Mouse (Mus musculus) olfactory bulb, adult 2 months (tissue): ENCODE data around the gene 1700007K13Rik. TPM values are rescaled to one million over a fixed set of nuclear protein-coding genes. Genes with fewer than 3 reads are reported as not detected.
"Not testable (repeated sequence)": the region's sequence is repeated elsewhere in the genome, so short reads cannot be mapped to it uniquely, and the experiment has no call there.

Source experiments
- H3K27ac ChIP-seq: fragments of 200-500 bp; 2 replicates; pipeline ENCODE4 v1.5.1; 2012; ENCODE audit warnings: low read depth, low read length; ENCODE audit not compliant: insufficient read depth
- H3K4me1 ChIP-seq: fragments of 200-500 bp; 2 replicates; pipeline ENCODE4 v1.6.1; 2012; ENCODE audit warnings: low read length; ENCODE audit not compliant: control insufficient read depth, insufficient read depth
- H3K4me3 ChIP-seq: fragments of 200-500 bp; 2 replicates; pipeline ENCODE4 v1.5.1; 2012; ENCODE audit warnings: mild to moderate bottlenecking, low read depth, low read length, moderate library complexity; ENCODE audit not compliant: insufficient read depth
- CTCF ChIP-seq: fragments of 200-500 bp; IDR thresholded peaks from 2 replicates; pipeline ENCODE4 v1.5.1; 2012; ENCODE audit warnings: low read depth, mild to moderate bottlenecking, low read length, moderate library complexity; ENCODE audit not compliant: insufficient read depth
- POLR2A ChIP-seq: fragments of 200-500 bp; IDR thresholded peaks from 2 replicates; pipeline ENCODE4 v1.6.1; 2012; ENCODE audit warnings: mild to moderate bottlenecking, low read depth, low read length, moderate library complexity; ENCODE audit not compliant: insufficient read depth
- WGBS: fragments of 180-500 bp; shearing (Covaris S2); methylation state at CpG from one replicate; pipeline ENCODE4 v1.1.7; 2018; 5-methylcytosine and 5-hydroxymethylcytosine counted together
- polyA plus RNA-seq: library from polyadenylated mRNA; stranded (reverse); fragments of >200 nt; gene quantifications from 2 replicates; pipeline ENCODE4 v1.2.4, GENCODE M21; 2012; ENCODE audit warnings: low replicate concordance; ENCODE audit not compliant: missing spikeins, insufficient read depth, insufficient read length

1700007K13Rik gene
- polyA plus RNA-seq, 1 experiment, result not detected

DNA sequence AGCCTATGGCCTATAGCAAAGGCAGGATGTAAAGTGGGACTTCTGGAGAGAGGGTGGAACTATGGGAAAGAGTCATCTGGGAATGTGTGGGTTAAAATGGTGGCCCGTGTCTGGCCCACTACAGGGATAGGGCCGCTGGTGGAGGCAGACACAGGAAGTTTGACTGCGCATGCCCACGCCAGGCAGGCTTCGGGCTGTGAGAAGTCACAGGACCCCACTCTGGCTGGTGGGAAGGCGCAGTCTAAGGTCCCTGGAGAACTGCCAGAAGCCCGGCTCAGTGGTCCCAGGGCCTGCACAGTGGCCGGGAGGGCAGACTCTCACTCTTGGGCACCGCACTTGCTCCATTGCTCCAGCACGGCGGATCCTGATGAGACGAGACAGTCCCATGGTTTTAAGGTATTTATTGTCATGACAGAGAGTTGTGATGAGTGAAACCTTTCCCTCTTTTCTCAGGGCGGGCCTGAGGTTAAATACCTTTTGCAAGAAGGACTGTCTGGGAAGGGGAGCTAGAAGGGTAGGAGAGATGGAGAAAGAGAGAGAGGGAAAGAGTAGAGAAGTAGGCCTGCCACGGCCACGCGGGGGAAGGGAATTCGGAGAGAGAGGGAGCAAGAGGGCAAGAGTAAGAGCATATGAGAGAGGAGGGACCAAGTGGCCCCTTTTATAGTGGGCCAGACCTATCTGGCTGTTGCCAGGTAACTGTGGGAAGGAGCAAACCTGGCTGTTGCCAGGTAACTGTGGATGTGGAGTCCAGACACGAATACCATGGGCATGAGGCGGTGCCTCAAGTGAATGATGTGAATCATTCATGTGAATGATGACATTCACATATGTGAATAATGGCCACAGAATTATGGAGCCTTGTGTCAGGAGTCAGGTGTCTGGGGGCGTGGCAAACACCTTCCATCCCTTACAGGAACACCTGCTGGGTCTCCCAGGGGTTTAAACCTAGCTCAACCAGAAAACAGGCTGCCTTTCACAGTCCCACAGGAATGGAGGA lies 13.4 kb upstream of the 1700007K13Rik start:
- TF ChIP-seq CTCF (no peak), POLR2A (no peak)
- WGBS, result 81% methylated on average over 20 of the region's 20 CpGs
- no peak overlapping the region for H3K27ac ChIP-seq
- H3K4me3 ChIP-seq, result no peak overlapping the region
- no peaks in the 10 kb centered on the region for H3K4me1 ChIP-seq

DNA sequence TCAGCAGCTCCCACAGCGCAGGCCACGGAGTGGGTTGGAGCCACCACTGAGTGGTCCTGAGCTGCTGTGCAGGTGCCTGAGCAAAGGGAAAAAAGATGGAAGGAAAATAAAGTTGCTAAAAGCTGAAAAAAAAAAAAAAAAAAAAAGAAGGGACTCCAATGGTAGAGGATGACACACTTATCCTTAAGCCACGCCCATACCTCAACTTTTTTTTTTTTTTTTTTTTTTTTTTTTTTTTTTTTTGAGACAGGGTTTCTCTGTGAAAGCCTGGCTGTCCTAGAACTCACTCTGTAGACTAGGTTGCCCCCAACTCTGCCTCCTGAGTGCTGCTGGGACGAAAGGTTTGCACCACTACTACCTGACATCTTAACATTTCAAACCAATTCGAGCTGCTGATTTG lies 11.9 kb upstream of the 1700007K13Rik start:
- H3K4me3 ChIP-seq, H3K27ac ChIP-seq, H3K4me1 ChIP-seq: not testable (repeated sequence)
- WGBS, result 86% methylated on average over 5 of the region's 5 CpGs

DNA sequence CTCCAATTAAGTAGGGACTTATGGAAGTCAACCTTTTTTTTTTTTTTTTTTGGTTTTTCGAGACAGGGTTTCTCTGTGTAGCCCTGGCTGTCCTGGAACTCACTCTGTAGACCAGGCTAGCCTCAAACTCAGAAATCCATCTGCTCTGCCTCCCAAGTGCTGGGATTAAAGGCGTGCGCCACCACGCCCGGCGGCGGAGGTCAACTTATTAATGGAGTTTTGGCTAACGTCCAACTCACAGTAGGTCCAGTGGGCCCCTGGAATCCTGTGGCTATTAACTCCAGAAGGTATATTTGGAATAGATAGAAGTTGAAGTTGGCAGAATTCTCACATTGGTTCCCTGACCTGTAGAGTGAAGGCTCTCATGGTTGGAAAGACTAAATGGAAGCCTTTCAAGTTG lies 5.9 kb upstream of the 1700007K13Rik start:
- not testable (repeated sequence) for H3K4me3 ChIP-seq, H3K27ac ChIP-seq
- WGBS, result 95% methylated on average over 8 of the region's 8 CpGs
- peaks cover 15% of the 10 kb centered on the region for H3K4me1 ChIP-seq

DNA sequence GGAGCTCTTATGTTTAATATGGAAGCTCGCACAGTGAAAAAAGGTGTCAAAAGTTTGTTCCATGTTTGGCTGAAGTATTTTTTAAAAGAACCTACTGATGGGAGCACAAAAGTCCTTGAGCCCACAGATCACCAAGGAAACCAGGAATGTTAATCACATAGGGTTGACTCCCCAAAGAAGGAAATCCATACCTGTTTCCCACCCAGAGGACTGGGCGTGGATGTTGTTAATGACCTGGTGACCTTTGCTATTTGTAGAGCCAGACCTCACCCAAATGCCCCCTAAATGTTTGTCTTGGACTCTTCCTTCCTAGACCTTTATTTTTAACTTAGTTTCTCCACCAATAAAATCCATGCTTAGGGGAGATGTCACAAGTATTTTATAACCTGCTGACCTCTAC lies 4.5 kb upstream of the 1700007K13Rik start:
- no peak for TF ChIP-seq CTCF
- no peak for TF ChIP-seq POLR2A
- 96% methylated on average over 2 of the region's 2 CpGs for WGBS

GRCm38 (mm10) chr2:28469461-28469860 lies 3.3 kb upstream of the 1700007K13Rik start:
- Histone ChIP-seq H3K4me3 (no peak overlapping the region), H3K27ac (no peak overlapping the region), H3K4me1 (peaks cover 21% of the 10 kb centered on the region)
- WGBS, result 94% methylated on average over 14 of the region's 14 CpGs
- TF ChIP-seq POLR2A (no peak), CTCF (no peak)

More for the DNA sequence above, 4.5 kb upstream of the 1700007K13Rik start:
- Histone ChIP-seq H3K27ac (no peak overlapping the region), H3K4me1 (peaks cover 21% of the 10 kb centered on the region), H3K4me3 (no peak overlapping the region)

DNA sequence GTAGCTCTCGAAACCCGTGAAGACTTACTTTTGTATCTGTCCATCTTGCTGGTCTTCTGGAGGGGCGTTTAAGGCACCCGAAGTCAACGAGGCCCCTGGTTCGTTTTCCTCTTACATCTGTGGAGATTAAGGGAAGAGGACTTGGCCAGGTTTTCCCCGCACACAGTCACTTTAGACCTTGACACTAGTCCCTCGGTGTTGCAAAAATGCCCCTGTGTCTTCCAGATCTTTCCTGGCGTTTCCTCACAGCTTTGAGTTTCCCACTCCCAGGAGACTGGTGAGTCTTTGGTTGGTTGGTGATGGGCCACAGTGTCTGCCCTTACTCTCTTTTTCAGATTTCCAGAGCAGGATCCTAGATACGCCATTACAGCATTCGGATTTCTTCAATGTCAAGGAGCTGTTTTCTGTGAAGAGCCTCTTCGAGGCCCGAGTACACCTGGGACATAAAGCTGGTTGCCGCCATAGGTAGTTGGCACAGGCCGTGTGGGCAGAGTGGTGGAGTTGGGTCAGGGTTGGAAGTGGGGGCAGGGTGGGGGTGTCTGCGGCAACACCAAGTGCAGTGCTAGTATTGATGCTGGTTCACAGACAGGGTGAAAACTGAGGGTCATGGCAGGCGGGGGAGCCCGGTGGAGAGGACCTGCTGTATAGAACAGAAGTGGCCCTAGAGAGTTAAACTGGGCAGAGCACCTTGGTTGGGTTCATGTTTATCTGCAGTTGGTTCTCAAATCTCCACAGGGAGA lies 2.5 kb upstream of the 1700007K13Rik start:
- peaks cover 21% of the 10 kb centered on the region for H3K4me1 ChIP-seq
- H3K4me3 ChIP-seq, result peak overlapping the region; percentile 93
- no peak overlapping the region for H3K27ac ChIP-seq
- 51% methylated on average over 18 of the region's 18 CpGs for WGBS
- TF ChIP-seq POLR2A (no peak), CTCF (no peak)

- peaks cover 21% of the 10 kb centered on the region for H3K4me1 ChIP-seq
- peak; percentile 77 for TF ChIP-seq POLR2A
- peak; percentile 92 for TF ChIP-seq CTCF
- 0 out of 2 replicates have a peak within 1 kb of the TSS, but pooled peaks have one; percentile 6 for H3K27ac ChIP-seq
- H3K4me3 ChIP-seq, result peak within 1 kb of the TSS; percentile 93
- WGBS, result under 1% methylated on average over 52 of the region's 52 CpGs
These were observed 1.8 kb upstream of the 1700007K13Rik start, which contains the start of gene Mrps2 for GRCm38 (mm10) chr2:28467860-28468485. TSS of gene Mrps2 (plus strand) at chr2:28468066.

DNA sequence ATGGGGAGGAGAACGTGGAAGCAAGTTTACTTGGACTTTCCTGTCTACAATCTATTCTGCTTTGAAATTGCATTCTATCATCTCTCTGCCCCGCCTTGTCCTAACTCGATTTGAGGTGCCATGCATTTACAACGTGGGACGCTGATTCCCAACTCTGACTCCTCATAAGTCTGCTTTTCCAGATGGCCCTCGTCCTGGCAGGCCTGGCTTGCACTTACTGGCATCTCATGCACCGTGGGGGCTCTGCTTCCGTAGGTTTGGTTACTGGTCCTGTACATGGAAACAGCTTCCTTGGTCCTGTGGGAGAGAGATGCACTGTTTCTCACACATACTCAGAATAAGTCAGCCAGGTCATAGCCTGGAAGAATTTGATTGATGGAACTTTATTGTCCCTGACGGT lies 1.2 kb downstream of the 1700007K13Rik start:
- TF ChIP-seq POLR2A, result no peak
- no peak for TF ChIP-seq CTCF
- H3K27ac ChIP-seq, result no peak overlapping the region
- 88% methylated on average over 9 of the region's 9 CpGs for WGBS
- H3K4me3 ChIP-seq, result no peak overlapping the region
- H3K4me1 ChIP-seq, result peaks cover 21% of the 10 kb centered on the region

DNA sequence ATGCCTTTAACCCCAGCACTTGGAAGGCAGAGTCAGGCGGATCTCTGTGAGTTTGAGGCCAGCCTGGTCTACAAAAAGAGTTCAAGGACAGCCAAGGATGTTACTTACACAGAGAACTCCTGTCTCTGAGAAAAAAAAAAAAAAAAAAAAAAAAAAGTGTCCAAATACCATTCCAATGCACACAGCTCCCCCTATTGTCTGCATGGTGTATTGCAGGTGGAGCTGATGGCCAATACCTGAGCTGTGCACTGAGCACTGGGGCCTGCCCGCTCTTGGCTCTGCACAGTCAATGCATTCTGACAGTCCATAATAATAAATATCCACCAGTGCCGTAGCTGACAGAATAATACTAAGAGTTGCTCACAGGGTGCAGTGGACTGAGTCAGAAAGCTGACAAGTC lies 2.2 kb downstream of the 1700007K13Rik start:
- TF ChIP-seq CTCF (no peak), POLR2A (no peak)
- WGBS, result 66% methylated on average over 3 of the region's 3 CpGs
- H3K4me1 ChIP-seq, result peaks cover 14% of the 10 kb centered on the region
- H3K27ac ChIP-seq, result no peak overlapping the region
- H3K4me3 ChIP-seq, result no peak overlapping the region
